Mouse (Mus musculus) CH12.LX (cell line): ENCODE results near the gene 1700028P14Rik. TPM values are rescaled to one million over a fixed set of nuclear protein-coding genes. Genes with fewer than 3 reads are reported as not detected.
A peak's percentile ranks its signal among the peaks of the same experiment; 100 is the strongest.

Source experiments
- DNase-seq: peaks from one replicate; pipeline ENCODE4 v3.0.0-alpha.2; 2013; ENCODE audit errors: extremely low read depth
- H3K27ac ChIP-seq: 2 replicates; pipeline ENCODE4 v1.5.1; 2012; ENCODE audit warnings: low read depth, mild to moderate bottlenecking, control low read depth, moderate library complexity; ENCODE audit not compliant: insufficient read depth
- H3K27me3 ChIP-seq: replicated peaks from 2 replicates; pipeline ENCODE3; 2012; ENCODE audit warnings: inconsistent platforms
- H3K36me3 ChIP-seq, 2 experiments: replicated peaks in 1 of 2; 2 replicates each; pipeline versions ENCODE3 to v1.6.1; 2012; ENCODE audit warnings: inconsistent platforms in 1 of 2, low read length in 1 of 2, mild to moderate bottlenecking in 1 of 2, mixed read lengths in 1 of 2, moderate library complexity in 1 of 2; ENCODE audit not compliant: control insufficient read depth in 1 of 2, insufficient read depth in 1 of 2
- H3K4me1 ChIP-seq, 2 experiments: 2 replicates each; pipeline ENCODE4 v1.6.1; 2012; ENCODE audit warnings: inconsistent platforms in 1 of 2, moderate library complexity in 1 of 2; ENCODE audit not compliant: insufficient read depth in 2 of 2, control insufficient read depth in 1 of 2
- H3K4me2 ChIP-seq: 2 replicates; pipeline ENCODE4 v1.6.1; 2012; ENCODE audit warnings: low read depth, mild to moderate bottlenecking, control low read depth; ENCODE audit not compliant: poor library complexity, insufficient read depth, severe bottlenecking
- H3K4me3 ChIP-seq, 3 experiments: fragments of 150-350 bp in 1 of 3; sonication (generic) in 1 of 3; replicated peaks in 1 of 3; 2 replicates each; pipeline versions ENCODE3 to v1.5.1; 2011 to 2012; ENCODE audit warnings: low read depth in 2 of 3, low read length in 2 of 3, mild to moderate bottlenecking in 2 of 3, moderate library complexity in 2 of 3, control low read depth in 1 of 3, improper control_type of control experiment in 1 of 3, inconsistent platforms in 1 of 3, mixed read lengths in 1 of 3; ENCODE audit not compliant: poor library complexity in 1 of 3
- H3K79me2 ChIP-seq: replicated peaks from 2 replicates; pipeline ENCODE4 v1.6.1; 2012; ENCODE audit warnings: mild to moderate bottlenecking, moderate library complexity; ENCODE audit not compliant: control insufficient read depth, poor library complexity, insufficient read depth, severe bottlenecking; ENCODE audit errors: extremely low read depth
- H3K9ac ChIP-seq: 2 replicates; pipeline ENCODE4 v1.6.1; 2012; ENCODE audit warnings: low read depth, mild to moderate bottlenecking, control low read depth, moderate library complexity; ENCODE audit not compliant: insufficient read depth
- H3K9me3 ChIP-seq: replicated peaks from 2 replicates; pipeline ENCODE3; 2012; ENCODE audit warnings: low read length, inconsistent platforms, mixed read lengths
- BHLHE40 ChIP-seq: IDR thresholded peaks from 2 replicates; pipeline ENCODE4 v1.6.1; 2011; ENCODE audit warnings: mild to moderate bottlenecking, low read depth, low read length, improper control_type of control experiment
- CHD1 ChIP-seq: IDR thresholded peaks from 2 replicates; pipeline ENCODE4 v1.6.1; 2012; ENCODE audit warnings: low read depth, low read length, improper control_type of control experiment, inconsistent platforms
- CTCF ChIP-seq, 2 experiments: IDR thresholded peaks in 1 of 2; conservative IDR thresholded peaks in 1 of 2; 2 replicates each; pipeline ENCODE4 v1.5.1; 2011 to 2012; ENCODE audit warnings: low read depth in 2 of 2, low read length in 2 of 2, improper control_type of control experiment in 1 of 2, inconsistent platforms in 1 of 2, mild to moderate bottlenecking in 1 of 2, moderate library complexity in 1 of 2
- E2F4 ChIP-seq: IDR thresholded peaks from 2 replicates; pipeline ENCODE4 v1.6.1; 2011; ENCODE audit warnings: low read depth, low read length, improper control_type of control experiment; ENCODE audit not compliant: insufficient replicate concordance
- ELF1 ChIP-seq: IDR thresholded peaks from 2 replicates; pipeline ENCODE4 v1.6.1; 2014; ENCODE audit warnings: low read depth, mild to moderate bottlenecking, inconsistent platforms, low read length, improper control_type of control experiment
- EP300 ChIP-seq: IDR thresholded peaks from 2 replicates; pipeline ENCODE4 v1.6.1; 2011; ENCODE audit warnings: low read length, improper control_type of control experiment
- ETS1 ChIP-seq: conservative IDR thresholded peaks from 2 replicates; pipeline ENCODE4 v1.6.1; 2012; ENCODE audit warnings: low read depth, mild to moderate bottlenecking, inconsistent platforms, low read length, improper control_type of control experiment, moderate library complexity
- GABPA ChIP-seq: IDR thresholded peaks from 2 replicates; pipeline ENCODE4 v1.6.1; 2012; ENCODE audit warnings: low read depth, low read length, improper control_type of control experiment, inconsistent platforms; ENCODE audit not compliant: insufficient replicate concordance
- HCFC1 ChIP-seq: IDR thresholded peaks from 2 replicates; pipeline ENCODE4 v1.6.1; 2012; ENCODE audit warnings: low read depth, mild to moderate bottlenecking, inconsistent platforms, low read length, improper control_type of control experiment
- IRF4 ChIP-seq: IDR thresholded peaks from 2 replicates; pipeline ENCODE4 v1.6.1; 2014; ENCODE audit warnings: low read depth, mild to moderate bottlenecking, inconsistent platforms, low read length, improper control_type of control experiment
- JUN ChIP-seq: IDR thresholded peaks from 2 replicates; pipeline ENCODE4 v1.6.1; 2011; ENCODE audit warnings: low read depth, mild to moderate bottlenecking, low read length, improper control_type of control experiment, moderate library complexity; ENCODE audit not compliant: insufficient read depth
- KAT2A ChIP-seq: IDR thresholded peaks from 2 replicates; pipeline ENCODE4 v1.6.1; 2012; ENCODE audit warnings: low read length, improper control_type of control experiment, inconsistent platforms; ENCODE audit not compliant: insufficient replicate concordance
- MAFK ChIP-seq: IDR thresholded peaks from 2 replicates; pipeline ENCODE4 v1.6.1; 2011; ENCODE audit warnings: low read length, improper control_type of control experiment; ENCODE audit not compliant: insufficient replicate concordance
- MAX ChIP-seq: IDR thresholded peaks from 2 replicates; pipeline ENCODE4 v1.6.1; 2011; ENCODE audit warnings: low read length, improper control_type of control experiment
- MAZ ChIP-seq: IDR thresholded peaks from 2 replicates; pipeline ENCODE4 v1.6.1; 2012; ENCODE audit warnings: low read depth, mild to moderate bottlenecking, inconsistent platforms, low read length, improper control_type of control experiment, moderate library complexity
- MEF2A ChIP-seq: IDR thresholded peaks from 2 replicates; pipeline ENCODE4 v1.6.1; 2014; ENCODE audit warnings: low read depth, mild to moderate bottlenecking, inconsistent platforms, low read length, improper control_type of control experiment, borderline replicate concordance
- POLR2A ChIP-seq: IDR thresholded peaks from 2 replicates; pipeline ENCODE4 v1.6.1; 2011; ENCODE audit warnings: low read depth, mild to moderate bottlenecking, improper control_type of control experiment, low read length
- POLR2AphosphoS2 ChIP-seq: IDR thresholded peaks from 2 replicates; pipeline ENCODE4 v1.6.1; 2011; ENCODE audit warnings: low read depth, low read length, improper control_type of control experiment
- RAD21 ChIP-seq: IDR thresholded peaks from 2 replicates; pipeline ENCODE4 v1.6.1; 2011; ENCODE audit warnings: low read depth, mild to moderate bottlenecking, low read length, improper control_type of control experiment, moderate library complexity
- RCOR1 ChIP-seq: conservative IDR thresholded peaks from 2 replicates; pipeline ENCODE4 v1.6.1; 2012; ENCODE audit warnings: low read depth, mild to moderate bottlenecking, inconsistent platforms, low read length, improper control_type of control experiment
- SIN3A ChIP-seq: IDR thresholded peaks from 2 replicates; pipeline ENCODE4 v1.6.1; 2012; ENCODE audit warnings: low read length, improper control_type of control experiment, inconsistent platforms
- SMC3 ChIP-seq: IDR thresholded peaks from 2 replicates; pipeline ENCODE4 v1.6.1; 2011; ENCODE audit warnings: low read depth, low read length, improper control_type of control experiment
- TBP ChIP-seq: conservative IDR thresholded peaks from 2 replicates; pipeline ENCODE4 v1.6.1; 2011; ENCODE audit warnings: low read depth, low read length, improper control_type of control experiment
- TCF12 ChIP-seq: IDR thresholded peaks from 2 replicates; pipeline ENCODE4 v1.6.1; 2014; ENCODE audit warnings: low read depth, mild to moderate bottlenecking, inconsistent platforms, low read length, improper control_type of control experiment
- UBTF ChIP-seq: IDR thresholded peaks from 2 replicates; pipeline ENCODE4 v1.6.1; 2012; ENCODE audit warnings: low read depth, mild to moderate bottlenecking, inconsistent platforms, low read length, improper control_type of control experiment, moderate library complexity
- USF2 ChIP-seq: conservative IDR thresholded peaks from 2 replicates; pipeline ENCODE4 v1.6.1; 2011; ENCODE audit warnings: low read depth, low read length, improper control_type of control experiment
- ZC3H11A ChIP-seq: IDR thresholded peaks from 2 replicates; pipeline ENCODE4 v1.6.1; 2012; ENCODE audit warnings: low read depth, mild to moderate bottlenecking, inconsistent platforms, low read length, improper control_type of control experiment
- ZKSCAN1 ChIP-seq: IDR thresholded peaks from 2 replicates; pipeline ENCODE4 v1.6.1; 2012; ENCODE audit warnings: low read depth, inconsistent platforms, low read length, improper control_type of control experiment, borderline replicate concordance
- ZMIZ1 ChIP-seq: IDR thresholded peaks from 2 replicates; pipeline ENCODE4 v1.6.1; 2012; ENCODE audit warnings: low read depth, mild to moderate bottlenecking, inconsistent platforms, low read length, improper control_type of control experiment
- dilution Hi-C: fragments of 300-500 bp; cut with MboI; formaldehyde crosslinking; loops from 2 replicates; pipeline ENCODE4 v1.14.3; 2020; ENCODE audit warnings: low sequenced_read_pairs; ENCODE audit not compliant: extremely low pct_unique_long_range_greater_than_20kb, extremely low pct_ligation_motif_present
- in situ Hi-C: fragments of 300-500 bp; cut with MboI; formaldehyde crosslinking; loops from 3 replicates; pipeline ENCODE4 v1.14.3; 2019; ENCODE audit warnings: low sequenced_read_pairs, low pct_ligation_motif_present, low pct_unique_long_range_greater_than_20kb, mixed read lengths
- polyA plus RNA-seq: library from polyadenylated mRNA; unstranded; fragments of >175 nt; gene quantifications from 2 replicates; pipeline ENCODE4 v1.2.1, GENCODE M21; 2012; ENCODE audit warnings: low read depth; ENCODE audit not compliant: insufficient read length
- total RNA-seq, 2 experiments: library from RNA; depleted of rRNA; stranded (reverse); fragments of 300-350 nt in 1 of 2; fragments of >200 nt in 1 of 2; gene quantifications; 2 replicates each; pipeline ENCODE4 v1.2.3; 2012 to 2014

1700028P14Rik gene
- total and polyA plus RNA-seq, 3 experiments = not detected

GRCm38 (mm10) chr19:23523711-23524110, 128.9 kb downstream of the 1700028P14Rik start:
- H3K9ac ChIP-seq = no peak overlapping the region
- H3K9me3 ChIP-seq = no peaks in the 10 kb centered on the region
- H3K4me1 ChIP-seq = peaks cover 8 to 11% of the 10 kb centered on the region in 2 experiments
- peak; percentile 63 for DNase-seq
- dilution Hi-C loops (no loop called here), in situ Hi-C loops (loop anchor here (25.0 kb wide), 1 partner anchor 611 kb away; no protein-coding TSS in a partner anchor)
- no peaks in the 10 kb centered on the region for H3K36me3 ChIP-seq
- no peak for TF ChIP-seq HCFC1
- TF ChIP-seq MAZ = no peak
- TF ChIP-seq ETS1 = no peak
- TF ChIP-seq TCF12 = no peak
- TF ChIP-seq ELF1 = no peak
- peak; percentile 86 for TF ChIP-seq SMC3
- no peak for TF ChIP-seq ZKSCAN1
- TF ChIP-seq E2F4 = no peak
- no peak for TF ChIP-seq JUN
- no peak for TF ChIP-seq MAX
- TF ChIP-seq SIN3A = no peak
- no peak for TF ChIP-seq KAT2A
- no peak for TF ChIP-seq EP300
- TF ChIP-seq MAFK = no peak
- TF ChIP-seq POLR2AphosphoS2 = no peak
- TF ChIP-seq USF2 = no peak
- TF ChIP-seq RCOR1 = no peak; the same call in 1 of the 2 replicates
- TF ChIP-seq GABPA = no peak
- TF ChIP-seq CTCF (conservative IDR thresholded peaks at IDR 0.05 in 1 of 2, IDR thresholded peaks at IDR 0.05 in 1 of 2; ENCODE audit: low read depth in 2 of 2, low read length in 2 of 2) = peak; percentile 83 to 89
- no peak for TF ChIP-seq ZMIZ1
- no peak for TF ChIP-seq TBP
- no peak for TF ChIP-seq IRF4
- peak; percentile 93 for TF ChIP-seq RAD21
- no peak for TF ChIP-seq MEF2A
- no peak for TF ChIP-seq POLR2A
- peak; percentile 45; the same call in 1 of the 2 replicates for TF ChIP-seq ZC3H11A
- no peak for TF ChIP-seq UBTF
- TF ChIP-seq BHLHE40 = no peak
- TF ChIP-seq CHD1 = no peak
- no peak overlapping the region for H3K27ac ChIP-seq
- no peak overlapping the region for H3K4me3 ChIP-seq
- no peaks in the 10 kb centered on the region for H3K27me3 ChIP-seq
- no peaks in the 10 kb centered on the region for H3K79me2 ChIP-seq
- H3K4me2 ChIP-seq = no peak overlapping the region
